Mouse (Mus musculus) embryonic facial prominence, embryonic 11.5 days (tissue): ENCODE results near the gene Ddx5. TPM values are rescaled to one million over a fixed set of nuclear protein-coding genes. Genes with fewer than 3 reads are reported as not detected.
A peak's percentile ranks its signal among the peaks of the same experiment; 100 is the strongest.
"Not testable (repeated sequence)": the region's sequence is repeated elsewhere in the genome, so short reads cannot be mapped to it uniquely, and the experiment has no call there.

ENCODE experiments used
- ATAC-seq: fragments of 200-750 bp; cut with Nextera tagmentation; replicated peaks from 2 replicates; pipeline ENCODE4 v1.8.0; 2017; ENCODE audit warnings: low read depth; ENCODE audit not compliant: insufficient number of reproducible peaks, low FRiP score, low TSS enrichment
- DNase-seq: peaks from one replicate; pipeline ENCODE4 v3.0.0-alpha.2; 2015; ENCODE audit warnings: low spot score
- H3K27ac ChIP-seq: fragments of 300-500 bp; sonication (generic); replicated peaks from 2 replicates; pipeline ENCODE4 v1.5.1; 2014; ENCODE audit warnings: mild to moderate bottlenecking, low read depth, low read length, control low read depth
- H3K27me3 ChIP-seq: fragments of 300-500 bp; sonication (generic); 2 replicates; pipeline ENCODE4 v1.6.1; 2014; ENCODE audit warnings: mild to moderate bottlenecking, low read length, moderate library complexity, mixed read lengths; ENCODE audit not compliant: control insufficient read depth, insufficient read depth
- H3K36me3 ChIP-seq: fragments of 300-500 bp; sonication (generic); replicated peaks from 2 replicates; pipeline ENCODE4 v1.6.1; 2014; ENCODE audit warnings: low read depth, mild to moderate bottlenecking, low read length, moderate library complexity, mixed read lengths; ENCODE audit not compliant: control insufficient read depth, insufficient read depth
- H3K4me1 ChIP-seq: fragments of 300-500 bp; sonication (generic); 2 replicates; pipeline ENCODE4 v1.6.1; 2014; ENCODE audit warnings: low read length, mixed read lengths; ENCODE audit not compliant: control insufficient read depth, insufficient read depth
- H3K4me2 ChIP-seq: fragments of 300-500 bp; sonication (generic); 2 replicates; pipeline ENCODE4 v1.6.1; 2014; ENCODE audit warnings: low read depth, mild to moderate bottlenecking, control low read depth, low read length, moderate library complexity
- H3K4me3 ChIP-seq: fragments of 300-500 bp; sonication (generic); 2 replicates; pipeline ENCODE4 v1.5.1; 2014; ENCODE audit warnings: low read depth, low read length, control low read depth
- H3K9ac ChIP-seq: fragments of 300-500 bp; sonication (generic); replicated peaks from 2 replicates; pipeline ENCODE4 v1.6.1; 2014; ENCODE audit warnings: mild to moderate bottlenecking, control low read depth, low read length
- H3K9me3 ChIP-seq: fragments of 300-500 bp; sonication (generic); replicated peaks from 2 replicates; pipeline ENCODE4 v1.6.1; 2016; ENCODE audit warnings: mild to moderate bottlenecking, low read length, inconsistent platforms, mixed read lengths; ENCODE audit not compliant: control insufficient read depth
- WGBS: fragments of 180-500 bp; shearing (Covaris S2); extraction: QIAGEN DNeasy Blood & Tissue Kit; methylation state at CpG from one replicate; pipeline ENCODE4 v1.1.7; 2014; 5-methylcytosine and 5-hydroxymethylcytosine counted together
- polyA plus RNA-seq: library from polyadenylated mRNA; unstranded; fragments of >200 nt; fragmentation: Nextera tagmentation; extraction: Ambion mirVana; gene quantifications from 2 replicates; pipeline ENCODE4 v1.2.1, GENCODE M21; 2014

Gene Ddx5
- polyA plus RNA-seq, 1 experiment from 2014 or later, result 533 TPM

DNA sequence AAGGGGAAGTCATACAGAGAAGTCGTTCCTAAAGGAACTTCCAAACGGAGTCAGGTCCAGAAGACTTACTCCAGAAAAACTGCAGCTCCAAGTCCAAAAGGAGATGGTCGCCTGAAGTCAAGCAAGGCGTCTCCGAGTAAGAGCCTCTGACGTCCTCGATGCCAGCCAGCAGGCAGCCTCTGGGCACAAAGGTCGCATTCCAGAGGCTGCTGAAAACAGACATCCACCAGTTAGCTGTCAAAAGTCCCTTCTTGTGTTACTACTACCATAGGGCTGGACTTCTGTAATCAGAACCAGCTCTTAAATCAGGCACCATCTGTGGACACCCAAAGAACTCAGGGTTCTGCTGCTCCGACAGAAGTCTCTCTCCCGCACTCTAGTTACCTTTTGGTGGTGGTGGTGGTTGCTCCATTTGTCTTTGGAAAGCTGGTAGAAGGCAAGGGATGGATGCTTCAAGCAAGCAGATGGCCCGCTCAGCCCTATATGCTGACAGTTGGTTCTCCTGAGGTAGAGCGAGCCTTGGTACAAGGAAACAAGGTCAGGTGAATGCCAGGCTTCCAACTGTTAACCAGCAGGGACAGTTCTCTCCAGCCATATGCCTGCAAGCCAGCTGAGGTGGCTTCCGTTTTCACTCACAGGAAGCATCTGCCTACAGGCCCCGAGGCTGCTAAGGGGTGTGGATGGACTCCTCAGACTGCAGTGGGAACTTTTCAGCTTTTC is 25.8 kb upstream of the Ddx5 start:
- no peak for DNase-seq
- 0 out of 2 replicates have a peak, but pooled peaks cover 2% of the 10 kb centered on the region for H3K4me1 ChIP-seq
- no peaks in the 10 kb centered on the region for H3K27me3 ChIP-seq
- no peaks in the 10 kb centered on the region for H3K9me3 ChIP-seq
- 57% methylated on average over 14 of the region's 14 CpGs for WGBS
- H3K36me3 ChIP-seq, result peaks cover 8% of the 10 kb centered on the region
- no peak overlapping the region for H3K9ac ChIP-seq
- no peak overlapping the region for H3K4me2 ChIP-seq
- H3K4me3 ChIP-seq, result no peak overlapping the region
- no peak overlapping the region for H3K27ac ChIP-seq
- no peak for ATAC-seq

DNA sequence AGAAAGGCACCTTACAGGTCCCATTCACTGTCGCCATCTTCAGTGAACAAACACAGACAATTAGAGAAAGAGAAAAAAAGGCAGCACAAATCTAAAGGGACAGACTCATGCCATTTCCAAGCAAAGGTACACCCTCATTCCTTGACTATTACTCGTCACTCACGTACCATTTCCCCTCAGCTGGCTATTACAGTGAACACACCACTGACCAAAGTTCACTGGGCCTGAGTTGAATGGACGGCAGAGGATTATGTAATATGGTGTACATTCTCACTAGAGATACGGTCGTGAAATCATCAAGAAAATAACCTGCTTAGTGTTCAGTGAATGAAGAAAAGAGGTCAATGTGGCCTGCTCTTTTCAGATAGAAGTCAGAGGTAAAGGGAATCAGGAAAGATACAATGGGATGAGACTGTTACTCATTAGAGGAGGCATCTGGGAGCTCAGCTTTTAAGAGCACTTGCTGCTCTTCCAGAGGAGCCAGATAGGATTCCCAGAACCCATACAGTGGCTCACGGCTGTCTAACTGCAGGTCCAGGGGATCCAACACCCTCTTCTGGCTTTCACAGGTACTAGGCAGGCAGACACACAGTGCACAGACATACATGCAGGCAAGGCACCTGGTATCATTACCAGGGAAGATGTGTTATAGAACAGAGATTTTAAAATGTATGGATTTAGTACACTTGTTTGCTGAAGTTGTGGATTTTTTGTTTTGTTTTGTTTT is 23.6 kb upstream of the Ddx5 start:
- WGBS, result 90% methylated on average over 7 of the region's 7 CpGs
- H3K27ac ChIP-seq, result no peak overlapping the region

DNA sequence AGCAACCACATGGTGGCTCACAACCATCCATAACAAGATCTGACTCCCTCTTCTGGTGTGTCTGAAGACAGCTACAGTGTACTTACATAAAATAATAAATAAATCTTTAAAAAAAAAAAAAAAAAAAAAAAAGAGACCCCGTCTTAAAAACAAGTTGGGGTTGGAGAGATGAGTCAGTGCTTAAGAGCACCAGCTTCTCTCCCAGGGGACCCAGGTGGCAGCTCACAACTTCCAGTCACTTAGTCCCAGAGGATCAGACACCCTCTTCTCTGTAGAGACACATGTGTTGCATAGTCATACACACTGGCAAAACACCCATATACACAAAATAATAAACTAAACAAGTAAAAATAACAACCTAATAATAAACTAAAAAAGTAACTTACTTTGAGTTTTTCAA is 18.5 kb upstream of the Ddx5 start:
- 88% methylated on average over 1 of the region's 1 CpGs for WGBS
- not testable (repeated sequence) for H3K27me3 ChIP-seq, ATAC-seq, H3K4me3 ChIP-seq, H3K4me2 ChIP-seq, H3K4me1 ChIP-seq, H3K27ac ChIP-seq, H3K36me3 ChIP-seq, H3K9ac ChIP-seq, DNase-seq, H3K9me3 ChIP-seq

More for the DNA sequence above, 23.6 kb upstream of the Ddx5 start:
- Histone ChIP-seq H3K9ac (no peak overlapping the region), H3K4me1 (0 out of 2 replicates have a peak, but pooled peaks cover 2% of the 10 kb centered on the region), H3K36me3 (peaks cover 6% of the 10 kb centered on the region), H3K4me2 (no peak overlapping the region), H3K27me3 (no peaks in the 10 kb centered on the region), H3K9me3 (no peaks in the 10 kb centered on the region), H3K4me3 (no peak overlapping the region)
- ATAC-seq (no peak), DNase-seq (no peak)

DNA sequence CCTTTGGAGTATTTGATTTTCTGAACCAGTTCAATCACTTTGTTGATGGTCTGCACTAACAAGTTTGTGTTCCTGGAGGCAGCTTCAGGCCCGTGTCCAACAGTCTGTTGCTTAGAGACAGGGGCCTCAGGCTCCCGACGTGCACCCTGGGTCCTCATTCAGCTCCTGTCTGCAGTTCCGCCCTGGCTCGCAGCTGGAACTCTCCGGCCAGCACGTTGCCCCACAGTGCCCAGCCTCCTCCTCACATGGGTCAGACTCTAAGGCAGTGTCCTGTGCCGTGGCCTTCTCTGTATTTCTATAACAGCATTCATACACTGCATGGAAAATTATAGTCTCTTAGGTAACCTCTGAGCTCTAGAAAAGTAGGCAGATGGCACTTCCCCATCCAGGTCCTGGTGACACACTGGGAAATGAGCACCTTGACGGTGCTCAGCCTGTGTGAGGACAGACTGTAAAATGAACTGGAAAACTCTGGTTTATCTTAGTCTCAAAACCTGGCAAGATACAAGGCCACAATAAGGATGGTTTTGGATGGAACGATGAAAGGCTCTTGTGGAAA is 13.2 kb upstream of the Ddx5 start:
- H3K27ac ChIP-seq, result no peak overlapping the region
- no peak for DNase-seq
- H3K4me3 ChIP-seq, result no peak overlapping the region
- WGBS, result 94% methylated on average over 10 of the region's 10 CpGs
- H3K9me3 ChIP-seq, result no peaks in the 10 kb centered on the region
- no peaks in the 10 kb centered on the region for H3K4me1 ChIP-seq
- H3K27me3 ChIP-seq, result no peaks in the 10 kb centered on the region
- no peak overlapping the region for H3K9ac ChIP-seq
- H3K36me3 ChIP-seq, result peaks cover 12% of the 10 kb centered on the region
- ATAC-seq, result no peak
- H3K4me2 ChIP-seq, result no peak overlapping the region

DNA sequence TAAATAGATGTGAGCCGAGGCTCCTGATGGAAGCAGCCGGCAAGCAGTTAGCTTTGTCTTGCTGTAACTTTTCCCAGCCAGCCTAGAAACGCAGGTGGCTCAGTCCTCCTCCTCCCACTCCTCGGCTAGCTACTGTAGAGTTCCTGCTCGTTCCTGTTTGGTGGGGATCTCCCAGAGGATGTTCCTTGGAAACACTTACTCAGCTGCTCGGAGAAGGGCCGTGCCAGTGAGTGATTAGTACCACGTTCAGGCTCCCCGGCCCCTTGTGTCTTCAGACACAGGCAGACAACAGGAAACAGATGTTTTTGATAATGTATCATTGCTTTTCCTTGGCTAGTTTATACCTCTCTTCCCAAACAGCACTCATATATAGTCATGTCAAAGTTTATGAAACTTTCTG is 6.7 kb upstream of the Ddx5 start:
- no peaks in the 10 kb centered on the region for H3K4me1 ChIP-seq
- no peak overlapping the region for H3K4me3 ChIP-seq
- WGBS, result 36% methylated on average over 9 of the region's 9 CpGs
- DNase-seq, result peak; percentile 51
- no peaks in the 10 kb centered on the region for H3K9me3 ChIP-seq
- H3K4me2 ChIP-seq, result no peak overlapping the region
- no peaks in the 10 kb centered on the region for H3K27me3 ChIP-seq
- no peak for ATAC-seq
- H3K9ac ChIP-seq, result no peak overlapping the region
- H3K27ac ChIP-seq, result no peak overlapping the region
- H3K36me3 ChIP-seq, result peaks cover 8% of the 10 kb centered on the region

- ATAC-seq (no peak), DNase-seq (no peak)
- Histone ChIP-seq H3K9me3 (no peaks in the 10 kb centered on the region), H3K4me1 (no peaks in the 10 kb centered on the region), H3K27ac (no peak overlapping the region), H3K9ac (no peak overlapping the region), H3K4me2 (no peak overlapping the region), H3K27me3 (no peaks in the 10 kb centered on the region), H3K36me3 (peaks cover 6% of the 10 kb centered on the region), H3K4me3 (no peak overlapping the region)
- WGBS, result 77% methylated on average over 4 of the region's 4 CpGs
Measured at GRCm38 (mm10) chr11:106793846-106794245, 4.9 kb upstream of the Ddx5 start.

GRCm38 (mm10) chr11:106789649-106790048 is 664 bp upstream of the Ddx5 start:
- DNase-seq (peak; percentile 54), ATAC-seq (no peak)
- Histone ChIP-seq H3K4me3 (peak overlapping the region; percentile 83), H3K27me3 (no peaks in the 10 kb centered on the region), H3K4me2 (peak overlapping the region; percentile 48), H3K27ac (no peak overlapping the region), H3K9me3 (no peaks in the 10 kb centered on the region), H3K9ac (peak overlapping the region; percentile 99), H3K36me3 (peaks cover 5% of the 10 kb centered on the region), H3K4me1 (no peaks in the 10 kb centered on the region)
- WGBS, result 2% methylated on average over 6 of the region's 6 CpGs
